Mouse (Mus musculus) layer of hippocampus, adult 11-12 months (tissue): ENCODE measurements around the gene Syt12.

Experiments
- DNase-seq: peaks from one replicate; pipeline ENCODE4 v3.0.0; 2022; ENCODE audit warnings: low spot score

The Syt12 gene

DNA sequence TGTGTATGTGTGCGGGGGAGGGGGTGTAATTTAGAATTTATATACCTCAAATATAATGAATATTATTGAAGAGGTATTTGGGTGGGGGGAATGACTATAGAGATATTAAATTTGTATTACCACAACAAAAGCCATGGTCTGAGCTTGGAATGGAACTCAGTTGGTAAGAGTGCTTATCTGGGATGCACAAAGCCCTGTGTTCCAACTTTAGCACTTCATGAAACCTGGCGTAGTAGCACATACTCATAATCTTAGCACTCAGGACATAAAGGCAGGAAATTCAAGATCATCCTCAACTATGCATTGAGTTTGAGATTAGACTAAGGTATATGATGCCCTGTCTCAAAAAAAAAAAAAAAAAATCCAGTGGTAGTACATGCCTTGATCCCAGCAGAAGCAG lies 72.4 kb downstream of the Syt12 start:
- no peak for DNase-seq

DNA sequence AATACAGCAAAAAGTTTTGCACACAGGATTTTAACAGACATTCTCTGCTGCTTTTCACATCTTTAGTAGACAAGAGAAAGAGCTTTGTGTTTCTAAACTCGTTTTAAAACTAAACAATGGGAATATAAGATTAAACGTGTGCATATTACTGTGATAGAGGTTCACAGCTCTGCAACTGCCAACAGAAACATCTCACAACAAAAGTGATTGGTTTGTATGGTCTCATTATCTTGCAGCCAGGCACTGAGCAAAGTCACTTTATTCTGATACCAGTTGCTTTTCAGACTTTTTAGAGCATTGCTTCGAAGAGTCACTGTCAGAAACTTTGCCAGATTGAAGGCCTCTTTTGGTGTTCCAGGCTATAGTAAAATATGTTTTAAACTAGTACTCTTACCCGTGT lies 78.3 kb downstream of the Syt12 start:
- no peak for DNase-seq

DNA sequence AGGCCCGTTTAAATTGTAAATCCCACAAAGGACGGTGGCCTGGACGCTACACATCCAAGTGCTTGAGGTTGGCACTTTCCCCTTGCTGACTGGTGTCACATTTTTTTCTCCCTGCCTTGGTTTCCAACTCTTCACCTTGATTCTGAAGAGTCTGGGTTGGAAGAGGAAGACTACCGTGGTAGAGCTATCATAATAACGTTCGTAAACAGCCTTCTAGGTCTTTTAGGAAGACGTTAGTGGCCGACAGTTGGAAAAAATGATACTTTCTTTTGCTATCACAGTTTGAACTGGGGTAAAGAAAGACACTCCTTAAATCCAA lies 78.7 kb downstream of the Syt12 start:
- DNase-seq: no peak

DNA sequence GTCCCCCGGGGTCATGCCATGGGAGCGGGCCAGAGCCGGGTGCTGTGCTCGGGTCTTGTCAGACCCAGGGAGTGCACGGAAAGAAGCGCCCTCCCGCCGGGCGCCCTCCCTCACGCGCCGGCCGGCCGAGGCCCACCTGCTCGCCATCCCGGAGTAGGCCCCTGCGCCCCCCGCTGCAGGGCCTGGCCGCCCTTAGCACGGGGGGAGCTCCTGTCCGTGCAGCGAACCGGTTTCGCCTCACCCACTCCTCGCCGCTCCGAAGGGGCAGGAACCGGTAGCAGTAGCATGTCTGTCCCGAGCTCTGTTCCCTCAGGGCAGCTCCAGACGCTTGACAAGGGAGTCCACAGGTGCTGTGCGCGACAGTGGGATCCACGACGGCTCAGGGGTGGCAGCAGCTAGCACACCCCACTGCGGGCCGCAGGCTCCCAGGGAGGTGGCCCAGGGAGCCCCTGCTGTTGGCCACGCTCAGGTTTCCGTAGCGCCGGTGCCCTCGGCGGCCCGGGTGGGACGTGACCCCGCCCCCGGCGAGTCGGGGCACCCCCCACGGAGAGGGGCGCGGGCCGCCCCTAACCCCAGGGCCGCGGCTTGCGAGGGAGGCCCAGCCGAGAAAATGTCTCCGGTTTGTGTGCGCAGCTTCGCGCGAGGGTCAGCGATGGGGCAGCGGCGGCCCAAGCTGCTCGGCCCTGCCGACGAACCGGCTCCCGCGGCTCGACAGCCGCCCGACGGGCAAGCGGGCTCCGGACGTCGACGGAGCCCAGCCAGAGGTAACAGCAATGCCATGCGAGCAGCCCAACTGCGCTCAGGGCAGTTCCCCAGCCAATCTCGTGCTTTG lies 79.2 kb downstream of the Syt12 start, which contains the start of gene Kdm2a:
TSS of gene Kdm2a (minus strand) at position 488 of the 832 bp plus-strand sequence.
- DNase-seq: peak; percentile 52

DNA sequence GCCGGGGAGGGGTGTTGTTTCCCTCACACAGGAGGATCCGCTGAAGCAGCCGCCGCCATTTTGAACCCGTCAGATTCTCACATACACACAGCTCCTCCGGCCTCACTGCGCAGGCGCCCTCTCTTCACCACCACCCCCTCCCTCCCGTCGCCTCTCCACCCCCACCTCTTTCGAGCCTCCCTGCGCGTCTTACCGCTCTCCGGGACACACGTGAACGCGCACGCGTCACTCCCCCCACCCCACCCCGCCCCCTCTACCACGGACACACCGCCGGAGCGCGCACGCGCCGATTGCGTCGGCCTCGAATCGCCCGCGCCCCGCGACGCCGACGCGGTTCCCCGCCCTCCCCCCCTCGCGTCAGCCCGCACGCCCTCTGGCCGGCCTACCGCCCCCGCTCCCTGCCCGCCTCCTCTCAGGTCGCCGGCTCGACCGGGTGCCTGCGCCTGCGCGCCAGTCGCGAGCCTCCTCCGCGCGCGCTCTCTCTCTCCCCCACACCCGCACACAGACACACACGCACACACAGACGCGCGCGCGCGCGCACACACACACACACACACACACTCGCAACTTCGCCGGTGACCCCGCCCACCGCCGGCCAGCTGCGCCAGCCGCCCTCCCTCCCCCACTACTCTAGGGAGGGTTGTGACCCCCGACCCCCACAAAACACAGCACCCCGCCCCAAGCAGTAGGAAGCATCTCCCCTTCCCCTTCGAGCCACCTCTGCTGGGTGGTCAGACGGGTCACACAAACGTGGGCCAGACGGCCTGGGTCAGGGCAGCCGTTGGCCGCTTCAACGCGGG lies 80.0 kb downstream of the Syt12 start:
- peak; percentile 97 for DNase-seq

DNA sequence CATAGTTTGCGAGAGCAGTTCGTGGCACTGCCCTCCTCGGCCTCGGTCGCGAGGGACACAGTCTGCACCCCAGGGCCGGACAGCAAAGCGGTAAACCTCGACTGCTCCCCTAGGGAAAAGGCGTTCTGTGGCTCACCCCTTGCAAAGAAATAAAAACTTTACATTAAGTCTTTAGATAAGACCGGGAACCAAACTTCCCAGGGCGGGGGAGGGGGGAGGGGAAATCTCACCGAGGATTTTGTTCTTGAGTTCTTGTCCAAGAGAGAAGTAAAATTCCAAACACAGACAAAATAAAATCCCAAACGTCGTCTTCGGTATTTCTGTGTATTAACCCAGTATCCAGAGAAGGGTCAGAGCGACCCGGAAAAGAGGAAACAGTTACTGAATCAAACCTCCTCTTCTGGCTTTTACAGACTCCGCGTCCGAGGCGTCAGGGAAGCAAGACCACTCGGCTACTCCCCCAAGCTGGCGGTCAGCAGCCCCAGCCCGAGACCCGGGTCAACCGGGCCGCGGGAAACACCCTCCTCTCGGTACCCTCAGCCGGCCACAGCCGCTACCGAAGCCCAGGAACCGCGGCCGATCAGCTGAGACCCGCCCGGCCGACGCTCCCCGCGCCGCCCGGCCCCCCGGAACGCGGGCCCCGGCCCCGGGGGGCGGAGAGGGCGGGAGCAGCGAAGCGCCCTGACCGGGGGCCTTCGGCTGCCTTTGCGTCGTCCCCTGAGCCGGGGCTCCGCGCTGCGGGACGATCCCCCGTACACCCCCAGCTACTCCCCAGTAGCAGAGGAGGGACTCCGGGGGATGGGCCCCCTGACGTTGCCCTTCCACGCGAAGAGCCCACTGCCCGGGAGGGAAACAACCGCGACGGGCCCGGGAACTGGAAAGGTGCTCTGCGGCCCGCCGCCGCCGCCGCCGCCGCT lies 80.9 kb downstream of the Syt12 start:
- DNase-seq: peak; percentile 42
